Mouse (Mus musculus) liver, adult 2 months (tissue): ENCODE measurements at regions not wholly inside any gene's neighbourhood (a gene's known extent, or its start where the extent isn't known, plus 50 kb on each side); places are given as distances from the start of the nearest gene placed in this dataset.

Experiments
- DNase-seq: peaks from one replicate; pipeline ENCODE4 v3.0.0-alpha.2; 2011; ENCODE audit warnings: low read depth, low spot score; ENCODE audit errors: extremely low read depth
- H3K27ac ChIP-seq: fragments of 200-500 bp; replicated peaks from 2 replicates; pipeline ENCODE4 v1.5.1; 2012; ENCODE audit warnings: low read depth, mild to moderate bottlenecking, control low read depth, inconsistent platforms, low read length; ENCODE audit not compliant: insufficient read depth
- H3K27me3 ChIP-seq: fragments of 200-500 bp; 2 replicates; pipeline ENCODE4 v1.6.1; 2012; ENCODE audit warnings: mild to moderate bottlenecking, moderate library complexity, low read length, inconsistent platforms; ENCODE audit not compliant: control insufficient read depth, insufficient read depth
- H3K36me3 ChIP-seq: fragments of 200-500 bp; 2 replicates; pipeline ENCODE4 v1.6.1; 2012; ENCODE audit warnings: low read length, inconsistent platforms; ENCODE audit not compliant: control insufficient read depth, insufficient read depth
- H3K4me1 ChIP-seq: fragments of 200-500 bp; 2 replicates; pipeline ENCODE4 v1.6.1; 2011; ENCODE audit warnings: low read length; ENCODE audit not compliant: control insufficient read depth, insufficient read depth
- H3K4me3 ChIP-seq: fragments of 200-500 bp; 2 replicates; pipeline ENCODE4 v1.5.1; 2011; ENCODE audit warnings: low read depth, mild to moderate bottlenecking, control low read depth, low read length, moderate library complexity; ENCODE audit not compliant: insufficient read depth
- H3K79me2 ChIP-seq: fragments of 200-500 bp; 2 replicates; pipeline ENCODE4 v1.6.1; 2012; ENCODE audit warnings: inconsistent platforms, mild to moderate bottlenecking, low read length, moderate library complexity; ENCODE audit not compliant: control insufficient read depth, insufficient read depth
- H3K9ac ChIP-seq: fragments of 200-500 bp; 2 replicates; pipeline ENCODE4 v1.6.1; 2012; ENCODE audit warnings: low read depth, mild to moderate bottlenecking, control low read depth, inconsistent platforms, low read length
- CTCF ChIP-seq: fragments of 200-500 bp; IDR thresholded peaks from 2 replicates; pipeline ENCODE4 v1.5.1; 2011; ENCODE audit warnings: low read depth, low read length, control low read depth
- POLR2A ChIP-seq: fragments of 200-500 bp; IDR thresholded peaks from 2 replicates; pipeline ENCODE4 v1.6.1; 2011; ENCODE audit warnings: low read length, control low read depth; ENCODE audit not compliant: insufficient read depth; ENCODE audit errors: extremely low read depth
- WGBS: fragments of 180-500 bp; shearing (Covaris S2); methylation state at CpG from one replicate; pipeline ENCODE4 v1.1.7; 2018; 5-methylcytosine and 5-hydroxymethylcytosine counted together

GRCm38 (mm10) chr3:138675881-138676280, 66.1 kb upstream of the Tspan5 start:
- no peaks in the 10 kb centered on the region for H3K79me2 ChIP-seq
- no peak for TF ChIP-seq CTCF
- no peak for TF ChIP-seq POLR2A
- WGBS, result 90% methylated on average over 2 of the region's 2 CpGs
- no peaks in the 10 kb centered on the region for H3K36me3 ChIP-seq
- no peaks in the 10 kb centered on the region for H3K27me3 ChIP-seq
- no peak for DNase-seq
- H3K9ac ChIP-seq, result no peak overlapping the region
- H3K4me1 ChIP-seq, result peaks cover 1% of the 10 kb centered on the region; the same call in 1 of the 2 replicates
- no peak overlapping the region for H3K27ac ChIP-seq
- H3K4me3 ChIP-seq, result no peak overlapping the region

- 78% methylated on average over 4 of the region's 4 CpGs for WGBS
- DNase-seq, result no peak
- no peak overlapping the region for H3K27ac ChIP-seq
- no peaks in the 10 kb centered on the region for H3K4me1 ChIP-seq
- H3K9ac ChIP-seq, result no peak overlapping the region
- H3K79me2 ChIP-seq, result no peaks in the 10 kb centered on the region
- H3K36me3 ChIP-seq, result no peaks in the 10 kb centered on the region
- no peaks in the 10 kb centered on the region for H3K27me3 ChIP-seq
- no peak for TF ChIP-seq CTCF
- TF ChIP-seq POLR2A, result no peak
- no peak overlapping the region for H3K4me3 ChIP-seq
These were observed 63.6 kb upstream of the Tspan5 start for GRCm38 (mm10) chr3:138678351-138678750.

DNA sequence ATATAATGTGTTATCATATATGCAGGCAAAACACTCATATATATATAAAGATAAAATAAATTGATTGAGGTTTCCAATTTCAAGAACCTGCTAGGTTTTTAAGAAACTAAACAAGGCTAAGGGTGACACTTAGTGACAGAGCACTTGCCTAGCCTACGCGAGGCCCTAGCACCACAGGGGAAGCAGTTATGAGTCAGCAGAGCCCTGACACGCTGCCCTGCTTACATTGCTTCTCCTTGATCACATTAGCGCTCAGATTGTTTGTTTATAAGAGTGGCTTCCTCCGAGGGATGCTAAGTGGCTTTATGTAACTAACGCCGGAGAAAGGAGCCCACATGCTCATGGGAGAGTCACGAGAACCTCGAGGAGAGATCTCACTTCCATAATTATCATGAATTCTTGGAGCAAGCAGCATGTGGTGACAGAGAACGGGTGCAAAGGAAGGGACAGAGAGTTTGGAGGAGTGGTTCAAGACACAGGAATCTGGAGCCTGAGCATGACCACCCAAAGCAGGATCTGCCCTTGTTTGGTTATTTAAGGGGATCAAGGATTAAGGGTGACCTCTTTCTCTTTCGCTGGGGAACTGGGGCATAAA, 55.3 kb upstream of the Tspan5 start:
- Histone ChIP-seq H3K4me1 (no peaks in the 10 kb centered on the region), H3K4me3 (no peak overlapping the region), H3K79me2 (no peaks in the 10 kb centered on the region), H3K27me3 (no peaks in the 10 kb centered on the region), H3K27ac (no peak overlapping the region), H3K36me3 (no peaks in the 10 kb centered on the region), H3K9ac (no peak overlapping the region)
- DNase-seq, result peak; percentile 7
- no peak for TF ChIP-seq POLR2A
- no peak for TF ChIP-seq CTCF
- 41% methylated on average over 11 of the region's 11 CpGs for WGBS

DNA sequence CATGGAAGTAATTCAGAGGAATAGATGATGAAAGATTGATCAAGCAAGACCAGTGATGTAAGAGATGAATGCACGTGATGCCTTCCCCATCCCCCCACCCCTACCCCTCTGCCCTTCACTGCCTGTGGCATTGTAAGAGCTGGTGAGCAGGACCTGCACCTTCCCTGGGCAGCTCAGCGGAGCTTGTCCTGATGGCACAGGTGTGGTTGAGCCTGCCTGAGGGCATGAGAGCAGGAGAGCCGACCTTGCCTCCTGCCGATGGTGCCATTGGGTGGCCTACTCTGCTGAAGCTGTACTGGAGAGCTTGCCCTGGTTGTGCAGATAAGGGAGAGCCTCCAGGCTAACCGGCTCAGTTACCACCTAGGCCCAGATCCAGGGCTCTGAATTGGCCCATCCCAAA, 53.4 kb upstream of the Tspan5 start:
- TF ChIP-seq POLR2A (no peak), CTCF (no peak)
- WGBS, result 87% methylated on average over 5 of the region's 5 CpGs

More for the DNA sequence above, 53.4 kb upstream of the Tspan5 start:
- no peak for DNase-seq
- no peak overlapping the region for H3K27ac ChIP-seq
- no peaks in the 10 kb centered on the region for H3K27me3 ChIP-seq
- H3K4me3 ChIP-seq, result no peak overlapping the region
- H3K36me3 ChIP-seq, result no peaks in the 10 kb centered on the region
- H3K4me1 ChIP-seq, result no peaks in the 10 kb centered on the region
- no peak overlapping the region for H3K9ac ChIP-seq
- no peaks in the 10 kb centered on the region for H3K79me2 ChIP-seq
